Mouse (Mus musculus) C2C12 (cell line): ENCODE results near the gene Tubb5. TPM values are rescaled to one million over a fixed set of nuclear protein-coding genes. Genes with fewer than 3 reads are reported as not detected.
A peak's percentile ranks its signal among the peaks of the same experiment; 100 is the strongest.

Experiments
- H3K27me3 ChIP-seq: one replicate; pipeline ENCODE4 v1.6.1; 2011; ENCODE audit not compliant: control insufficient read depth, insufficient read depth, insufficient read length
- H3K36me3 ChIP-seq: one replicate; pipeline ENCODE4 v1.6.1; 2011; ENCODE audit not compliant: control insufficient read depth, insufficient read depth
- H3K4me3 ChIP-seq: one replicate; pipeline ENCODE4 v1.5.1; 2011; ENCODE audit warnings: mild to moderate bottlenecking, control low read depth; ENCODE audit not compliant: poor library complexity, insufficient read depth, severe bottlenecking
- H3K79me2 ChIP-seq: one replicate; pipeline ENCODE4 v1.6.1; 2011; ENCODE audit not compliant: control insufficient read depth, insufficient read depth
- H3K79me3 ChIP-seq: one replicate; pipeline ENCODE4 v1.6.1; 2011; ENCODE audit warnings: low read depth, control low read depth
- H3ac ChIP-seq: one replicate; pipeline ENCODE3; 2011; ENCODE audit warnings: low read depth; ENCODE audit not compliant: control insufficient read depth, insufficient read length
- CEBPB ChIP-seq: IDR thresholded peaks from one replicate; pipeline ENCODE4 v1.6.1; 2011; ENCODE audit warnings: low read depth, mild to moderate bottlenecking, control low read depth, moderate library complexity
- CTCF ChIP-seq: IDR thresholded peaks from one replicate; pipeline ENCODE4 v1.5.1; 2011; ENCODE audit not compliant: control insufficient read depth, insufficient read depth, insufficient read length
- FOSL1 ChIP-seq: IDR thresholded peaks from one replicate; pipeline ENCODE4 v1.8.0; 2011; ENCODE audit warnings: mild to moderate bottlenecking, low read length; ENCODE audit not compliant: poor library complexity, insufficient read depth, severe bottlenecking
- MAX ChIP-seq: IDR thresholded peaks from one replicate; pipeline ENCODE4 v1.6.1; 2011; ENCODE audit warnings: mild to moderate bottlenecking, control low read depth
- MYOD1 ChIP-seq: IDR thresholded peaks from one replicate; pipeline ENCODE4 v1.6.1; 2011; ENCODE audit warnings: low read depth; ENCODE audit not compliant: control insufficient read depth, insufficient read length
- MYOG ChIP-seq: IDR thresholded peaks from one replicate; pipeline ENCODE4 v1.6.1; 2011; ENCODE audit not compliant: control insufficient read depth, insufficient read length; ENCODE audit errors: extremely low read depth
- USF1 ChIP-seq: IDR thresholded peaks from one replicate; pipeline ENCODE4 v1.6.1; 2011; ENCODE audit warnings: low read depth, mild to moderate bottlenecking, control low read depth, moderate library complexity
- polyA plus RNA-seq: library from polyadenylated mRNA; unstranded; fragments of >200 nt; fragmentation: generic; extraction: Trizol; gene quantifications from one replicate; pipeline ENCODE4 v1.2.1, GENCODE M21; 2012; ENCODE audit warnings: missing spikeins

Tubb5 gene
- polyA plus RNA-seq, 1 experiment: 1,881 TPM

- no peak for TF ChIP-seq MYOD1
- no peak for TF ChIP-seq MAX
- TF ChIP-seq CEBPB: no peak
- no peak for TF ChIP-seq FOSL1
- no peak for TF ChIP-seq USF1
- TF ChIP-seq MYOG: no peak
- no peak for TF ChIP-seq CTCF
- Histone ChIP-seq H3K4me3 (no peak overlapping the region), H3K79me3 (no peaks in the 10 kb centered on the region), H3ac (no peak overlapping the region), H3K79me2 (no peaks in the 10 kb centered on the region), H3K36me3 (no peaks in the 10 kb centered on the region), H3K27me3 (no peaks in the 10 kb centered on the region)
Measured at GRCm38 (mm10) chr17:35796835-35797234, 41.3 kb downstream of the Tubb5 start.

DNA sequence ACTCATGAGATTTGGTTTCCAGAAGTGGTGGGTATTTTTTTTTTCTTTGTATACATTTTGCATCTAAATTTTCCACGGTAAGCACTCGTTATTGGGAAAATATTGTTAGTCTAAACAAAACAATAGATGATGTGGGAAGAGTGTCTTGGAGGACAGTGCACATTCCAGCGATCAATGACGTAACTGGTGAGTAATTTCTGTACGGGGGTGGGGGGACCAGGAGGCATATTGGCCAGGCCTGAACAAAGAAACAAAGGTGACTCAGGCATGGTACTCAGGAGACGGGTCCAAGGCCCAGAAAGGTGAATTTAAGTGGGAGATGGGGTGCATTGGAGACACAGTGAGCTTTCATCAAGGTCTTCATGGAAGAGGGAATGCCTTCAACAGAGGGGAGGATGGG is 42.5 kb downstream of the Tubb5 start:
- TF ChIP-seq CEBPB (peak; percentile 16), MAX (no peak), MYOD1 (no peak), USF1 (no peak)
- H3ac ChIP-seq: no peak overlapping the region

DNA sequence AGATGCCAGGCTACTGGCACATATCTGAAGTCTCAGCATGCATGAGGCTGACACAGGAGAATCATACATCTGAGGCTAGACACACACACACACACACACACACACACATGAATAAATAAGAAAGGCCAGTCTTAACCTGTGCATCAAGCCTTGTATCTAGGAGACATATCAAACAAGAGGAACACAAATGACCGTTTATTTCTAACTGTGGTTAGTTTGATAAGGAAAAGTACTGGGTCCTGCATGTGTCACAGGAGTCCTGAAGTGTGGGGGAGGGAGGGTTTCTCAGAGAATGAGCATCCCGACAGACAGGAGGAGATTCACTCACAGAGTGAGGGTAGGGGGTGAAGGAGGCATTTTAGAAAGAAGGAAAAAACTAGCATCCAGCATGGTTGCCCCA is 43.0 kb downstream of the Tubb5 start:
- Histone ChIP-seq H3K79me3 (no peaks in the 10 kb centered on the region), H3ac (no peak overlapping the region), H3K36me3 (no peaks in the 10 kb centered on the region), H3K27me3 (no peaks in the 10 kb centered on the region), H3K4me3 (no peak overlapping the region), H3K79me2 (no peaks in the 10 kb centered on the region)
- TF ChIP-seq CTCF (no peak), FOSL1 (no peak), USF1 (no peak), MYOG (no peak), MAX (no peak), MYOD1 (no peak), CEBPB (no peak)

More for the DNA sequence above, 42.5 kb downstream of the Tubb5 start:
- H3K4me3 ChIP-seq: no peak overlapping the region
- H3K27me3 ChIP-seq: no peaks in the 10 kb centered on the region
- H3K79me3 ChIP-seq: no peaks in the 10 kb centered on the region
- H3K79me2 ChIP-seq: no peaks in the 10 kb centered on the region
- H3K36me3 ChIP-seq: no peaks in the 10 kb centered on the region

DNA sequence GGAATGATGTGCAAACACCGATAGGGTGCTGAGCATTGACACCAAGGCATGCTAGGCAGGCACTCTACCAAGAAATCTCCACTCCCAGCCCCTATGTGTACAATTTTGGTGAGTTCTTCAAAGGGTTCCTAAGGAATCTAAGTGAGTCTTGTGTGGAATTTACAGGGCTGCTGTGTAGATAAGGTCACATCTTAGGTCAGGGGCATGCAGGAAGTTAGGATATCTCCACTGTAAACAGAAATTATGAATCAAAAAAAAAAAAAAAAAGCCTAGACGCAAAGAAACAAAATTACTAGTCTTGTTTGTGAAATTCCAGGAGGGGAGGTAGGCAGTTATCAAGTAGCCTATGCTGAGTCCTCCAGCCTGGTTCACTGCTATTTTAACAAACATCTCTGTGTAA is 45.3 kb downstream of the Tubb5 start:
- no peaks in the 10 kb centered on the region for H3K27me3 ChIP-seq
- H3K36me3 ChIP-seq: no peaks in the 10 kb centered on the region
- no peak overlapping the region for H3ac ChIP-seq
- H3K4me3 ChIP-seq: no peak overlapping the region
- no peaks in the 10 kb centered on the region for H3K79me3 ChIP-seq
- H3K79me2 ChIP-seq: no peaks in the 10 kb centered on the region
- TF ChIP-seq CTCF (no peak), USF1 (no peak), FOSL1 (no peak), MYOG (no peak), MYOD1 (no peak), MAX (no peak), CEBPB (no peak)

DNA sequence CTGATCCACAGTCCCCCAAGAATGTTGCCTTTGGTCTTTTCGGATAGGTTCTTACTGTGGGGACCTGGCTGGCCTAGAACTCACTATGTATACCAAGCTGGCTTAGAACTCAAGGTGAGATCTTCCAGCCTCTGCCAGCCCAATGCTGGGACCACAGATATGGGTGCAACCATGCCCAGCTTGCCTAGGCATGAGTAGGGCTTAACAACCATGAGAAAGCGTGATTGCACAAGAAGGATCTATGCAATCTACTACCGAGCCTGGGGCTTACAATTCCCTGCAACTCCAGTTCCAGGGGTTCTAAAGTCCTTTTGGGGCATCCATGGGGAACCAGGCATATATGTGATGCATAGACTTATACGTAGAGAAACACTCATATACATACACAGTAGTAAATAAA is 47.2 kb downstream of the Tubb5 start:
- Histone ChIP-seq H3K27me3 (no peaks in the 10 kb centered on the region), H3K79me3 (no peaks in the 10 kb centered on the region), H3K36me3 (no peaks in the 10 kb centered on the region), H3K4me3 (no peak overlapping the region), H3ac (no peak overlapping the region), H3K79me2 (no peaks in the 10 kb centered on the region)
- no peak for TF ChIP-seq MYOG
- TF ChIP-seq MAX: no peak
- no peak for TF ChIP-seq CTCF
- TF ChIP-seq MYOD1: no peak

- TF ChIP-seq FOSL1 (no peak), USF1 (no peak), MYOD1 (no peak), MAX (no peak), MYOG (no peak), CTCF (no peak), CEBPB (no peak)
- H3ac ChIP-seq: no peak overlapping the region
- H3K4me3 ChIP-seq: no peak overlapping the region
Measured at GRCm38 (mm10) chr17:35788025-35788424, 50.1 kb downstream of the Tubb5 start.

More at GRCm38 (mm10) chr17:35788025-35788424, 50.1 kb downstream of the Tubb5 start:
- H3K79me3 ChIP-seq: no peaks in the 10 kb centered on the region
- H3K36me3 ChIP-seq: no peaks in the 10 kb centered on the region
- no peaks in the 10 kb centered on the region for H3K27me3 ChIP-seq
- no peaks in the 10 kb centered on the region for H3K79me2 ChIP-seq
